Mouse (Mus musculus) testis, postnatal 14 days (tissue): ENCODE results near the gene Josd1.
A peak's percentile ranks its signal among the peaks of the same experiment; 100 is the strongest.

ENCODE experiments used
- DNase-seq: peaks from one replicate; pipeline ENCODE4 v3.0.0; 2021; ENCODE audit warnings: low spot score

The Josd1 gene

GRCm38 (mm10) chr15:79687646-79688267 is at the start of gene Josd1:
Josd1 (minus strand) TSS chr15:79687919.
- DNase-seq: peak; percentile 96

GRCm38 (mm10) chr15:79734311-79734710 is 46.6 kb upstream of the Josd1 start:
- DNase-seq: no peak

GRCm38 (mm10) chr15:79733640-79734039 is 45.9 kb upstream of the Josd1 start:
- no peak for DNase-seq

GRCm38 (mm10) chr15:79733192-79733591 is 45.5 kb upstream of the Josd1 start:
- DNase-seq: no peak

- no peak for DNase-seq
These were observed 43.8 kb upstream of the Josd1 start for GRCm38 (mm10) chr15:79731554-79731953.

- no peak for DNase-seq
These were observed 41.1 kb upstream of the Josd1 start for GRCm38 (mm10) chr15:79728731-79729388.

- DNase-seq: no peak
These were observed 40.6 kb upstream of the Josd1 start for GRCm38 (mm10) chr15:79728311-79728710.

GRCm38 (mm10) chr15:79727840-79728239 is 40.1 kb upstream of the Josd1 start:
- no peak for DNase-seq

- no peak for DNase-seq
These were observed 37.6 kb upstream of the Josd1 start for GRCm38 (mm10) chr15:79725190-79725789.

GRCm38 (mm10) chr15:79723439-79723838 is 35.7 kb upstream of the Josd1 start:
- DNase-seq: no peak

- no peak for DNase-seq
These were observed 33.1 kb upstream of the Josd1 start for GRCm38 (mm10) chr15:79720796-79721195.

GRCm38 (mm10) chr15:79720267-79720666 is 32.5 kb upstream of the Josd1 start:
- DNase-seq: no peak

GRCm38 (mm10) chr15:79716710-79717109 is 29.0 kb upstream of the Josd1 start:
- DNase-seq: no peak

GRCm38 (mm10) chr15:79715646-79716045 is 27.9 kb upstream of the Josd1 start:
- no peak for DNase-seq

GRCm38 (mm10) chr15:79708229-79708822 is 20.6 kb upstream of the Josd1 start:
- DNase-seq: no peak

GRCm38 (mm10) chr15:79706603-79707214 is 19.0 kb upstream of the Josd1 start:
- no peak for DNase-seq

- no peak for DNase-seq
These were observed 10.0 kb upstream of the Josd1 start for GRCm38 (mm10) chr15:79697558-79698187.

- no peak for DNase-seq
These were observed 9.3 kb upstream of the Josd1 start for GRCm38 (mm10) chr15:79697011-79697410.

GRCm38 (mm10) chr15:79696508-79696907 is 8.8 kb upstream of the Josd1 start:
- DNase-seq: no peak

GRCm38 (mm10) chr15:79695516-79695915 is 7.8 kb upstream of the Josd1 start:
- DNase-seq: no peak

GRCm38 (mm10) chr15:79694512-79694911 is 6.8 kb upstream of the Josd1 start:
- no peak for DNase-seq

GRCm38 (mm10) chr15:79693740-79694139 is 6.0 kb upstream of the Josd1 start:
- DNase-seq: no peak
